ENCODE assay signal across 12 mouse cellular contexts in genomic region chr2:69493130-69493529, GRCm38 (mm10).
A peak's percentile ranks its signal among the peaks of the same experiment; 100 is the strongest.
DNase-seq lines count a peak whose midpoint lies in the region; ATAC-seq and TF ChIP-seq lines count a peak whose summit lies in the region.
"Had no signal": no experiment of that assay in that cellular context is flagged by ENCODE, and none has a peak within 500 bp of the region (broad histone marks: within the 10 kb centered on the region; RNA-seq: fewer than 3 reads in every experiment).

No protein-coding gene starts in this region.

- H3K27ac ChIP-seq in hindbrain, embryonic 14.5 days: no peak overlapping the region
- no peak overlapping the region for H3K27ac ChIP-seq in hindbrain, embryonic 10.5 days
- H3K27ac ChIP-seq in lung, postnatal 0 days (ENCODE audit: low read length): no peak overlapping the region
- no peak overlapping the region for H3K27ac ChIP-seq in thymus, adult 2 months (ENCODE audit: control insufficient read depth, insufficient read depth, low read length)
- H3K27ac ChIP-seq: forebrain, embryonic 12.5 days; heart, embryonic 15.5 days; macrophage had no signal

- no peak for TF ChIP-seq EP300 in lung, postnatal 0 days (IDR thresholded peaks at IDR 0.05)

- TF ChIP-seq POLR2A in thymus, adult 2 months (IDR thresholded peaks at IDR 0.05; ENCODE audit: control insufficient read depth, extremely low read depth, insufficient read depth, low read length, poor library complexity): no peak

- ATAC-seq in hindbrain, embryonic 14.5 days (ENCODE audit: low FRiP score): no peak
- ATAC-seq in lung, postnatal 0 days: no peak

- no peak overlapping the region for H3K4me3 ChIP-seq in hindbrain, embryonic 14.5 days (replicated peaks; ENCODE audit: low read length)
- H3K4me3 ChIP-seq in hindbrain, embryonic 10.5 days: no peak overlapping the region
- no peak overlapping the region for H3K4me3 ChIP-seq in lung, postnatal 0 days (ENCODE audit: low read depth, low read length)
- no peak overlapping the region for H3K4me3 ChIP-seq in thymus, adult 2 months (ENCODE audit: control insufficient read depth, insufficient read depth, low read length)
- H3K4me3 ChIP-seq: forebrain, embryonic 12.5 days; heart, embryonic 15.5 days had no signal

- H3K4me1 ChIP-seq in hindbrain, embryonic 14.5 days (replicated peaks; ENCODE audit: control insufficient read depth, insufficient read depth, low read length): no peaks in the 10 kb centered on the region
- H3K4me1 ChIP-seq in hindbrain, embryonic 10.5 days (replicated peaks): no peaks in the 10 kb centered on the region
- no peaks in the 10 kb centered on the region for H3K4me1 ChIP-seq in lung, postnatal 0 days (ENCODE audit: insufficient read depth, low read depth, low read length)
- H3K4me1 ChIP-seq in thymus, adult 2 months (replicated peaks; ENCODE audit: control insufficient read depth, insufficient read depth, low read length): no peaks in the 10 kb centered on the region
- H3K4me1 ChIP-seq: forebrain, embryonic 12.5 days; heart, embryonic 15.5 days had no signal

- H3K9ac ChIP-seq in hindbrain, embryonic 14.5 days: no peak overlapping the region
- H3K9ac ChIP-seq in lung, postnatal 0 days (replicated peaks; ENCODE audit: low read depth): no peak overlapping the region
- H3K9ac ChIP-seq: forebrain, embryonic 12.5 days; heart, embryonic 15.5 days had no signal

- H3K36me3 ChIP-seq in hindbrain, embryonic 14.5 days (replicated peaks; ENCODE audit: control insufficient read depth, insufficient read depth): no peaks in the 10 kb centered on the region
- peaks cover 27% of the 10 kb centered on the region for H3K36me3 ChIP-seq in hindbrain, embryonic 10.5 days
- H3K36me3 ChIP-seq in lung, postnatal 0 days (ENCODE audit: insufficient read depth, low read length): no peaks in the 10 kb centered on the region
- no peaks in the 10 kb centered on the region for H3K36me3 ChIP-seq in thymus, adult 2 months (ENCODE audit: control insufficient read depth, insufficient read depth, low read length)
- H3K36me3 ChIP-seq: forebrain, embryonic 12.5 days; heart, embryonic 15.5 days had no signal

- TF ChIP-seq CTCF in lung, postnatal 0 days (IDR thresholded peaks at IDR 0.05): peak; percentile 66
- TF ChIP-seq CTCF in thymus, adult 2 months (IDR thresholded peaks at IDR 0.05; ENCODE audit: borderline replicate concordance, control insufficient read depth, extremely low read depth, insufficient read depth, low read length, poor library complexity): no peak

- H3K9me3 ChIP-seq in hindbrain, embryonic 14.5 days (ENCODE audit: control insufficient read depth, low read length): no peaks in the 10 kb centered on the region
- no peaks in the 10 kb centered on the region for H3K9me3 ChIP-seq in hindbrain, embryonic 10.5 days
- no peaks in the 10 kb centered on the region for H3K9me3 ChIP-seq in lung, postnatal 0 days (ENCODE audit: low read length)
- H3K9me3 ChIP-seq: forebrain, embryonic 12.5 days; heart, embryonic 15.5 days had no signal

- no peak overlapping the region for H3K4me2 ChIP-seq in hindbrain, embryonic 14.5 days (replicated peaks)
- H3K4me2 ChIP-seq in lung, postnatal 0 days (replicated peaks; ENCODE audit: low read depth, low read length): no peak overlapping the region
- H3K4me2 ChIP-seq: forebrain, embryonic 12.5 days; heart, embryonic 15.5 days had no signal

- WGBS in hindbrain, embryonic 14.5 days: 92% methylated on average over 4 of the region's 4 CpGs
- WGBS in hindbrain, embryonic 10.5 days: 90% methylated on average over 4 of the region's 4 CpGs
- 78% methylated on average over 4 of the region's 4 CpGs for WGBS in lung, postnatal 0 days
- WGBS in thymus, adult 2 months: 90% methylated on average over 4 of the region's 4 CpGs

- DNase-seq in hindbrain, embryonic 14.5 days (ENCODE audit: low spot score): peak; percentile 54
- no peak for DNase-seq in hindbrain, embryonic 10.5 days (ENCODE audit: low spot score)
- DNase-seq in lung, postnatal 0 days (ENCODE audit: low spot score): peak; percentile 14
- DNase-seq in lung, postnatal 10 days: no peak
- peak; percentile 16 for DNase-seq in ZHBTc4 (ENCODE audit: low read depth, low spot score)
- peak; percentile 32 to 47 for DNase-seq in right cerebral cortex, postnatal 10 days (ENCODE audit: low spot score in 2 of 2)
- no peak for DNase-seq in adrenal gland, postnatal 36 days
- no peak for DNase-seq in thymus, adult 2 months
- DNase-seq: cerebellum, postnatal 36 days had no signal

- no peaks in the 10 kb centered on the region for H3K27me3 ChIP-seq in hindbrain, embryonic 14.5 days (ENCODE audit: control insufficient read depth, insufficient read depth, low read length)
- H3K27me3 ChIP-seq in hindbrain, embryonic 10.5 days (ENCODE audit: insufficient read depth, poor library complexity, severe bottlenecking): no peaks in the 10 kb centered on the region
- H3K27me3 ChIP-seq in lung, postnatal 0 days (replicated peaks; ENCODE audit: insufficient read depth, low read length): no peaks in the 10 kb centered on the region
- no peaks in the 10 kb centered on the region for H3K27me3 ChIP-seq in thymus, adult 2 months (ENCODE audit: control insufficient read depth, insufficient read depth, low read length)
- H3K27me3 ChIP-seq: forebrain, embryonic 12.5 days; heart, embryonic 15.5 days had no signal

Comparison
In these comparisons a context has a peak if more than half of its experiments do, and no peak if none do; other contexts are left out.
1. DNase-seq: peak in hindbrain, embryonic 14.5 days (single experiment), lung, postnatal 0 days (single experiment), ZHBTc4 (single experiment) and right cerebral cortex, postnatal 10 days (2 of 2); none in hindbrain, embryonic 10.5 days (single experiment), lung, postnatal 10 days (single experiment), adrenal gland, postnatal 36 days (0 of 2) and thymus, adult 2 months (single experiment).